Mouse (Mus musculus) frontal cortex, postnatal 14 days (tissue): ENCODE results near the gene Aip.

Experiments used
- DNase-seq, 2 experiments: peaks; one replicate each; pipeline ENCODE4 v3.0.0; 2022; ENCODE audit warnings: low spot score in 2 of 2

The Aip gene

DNA sequence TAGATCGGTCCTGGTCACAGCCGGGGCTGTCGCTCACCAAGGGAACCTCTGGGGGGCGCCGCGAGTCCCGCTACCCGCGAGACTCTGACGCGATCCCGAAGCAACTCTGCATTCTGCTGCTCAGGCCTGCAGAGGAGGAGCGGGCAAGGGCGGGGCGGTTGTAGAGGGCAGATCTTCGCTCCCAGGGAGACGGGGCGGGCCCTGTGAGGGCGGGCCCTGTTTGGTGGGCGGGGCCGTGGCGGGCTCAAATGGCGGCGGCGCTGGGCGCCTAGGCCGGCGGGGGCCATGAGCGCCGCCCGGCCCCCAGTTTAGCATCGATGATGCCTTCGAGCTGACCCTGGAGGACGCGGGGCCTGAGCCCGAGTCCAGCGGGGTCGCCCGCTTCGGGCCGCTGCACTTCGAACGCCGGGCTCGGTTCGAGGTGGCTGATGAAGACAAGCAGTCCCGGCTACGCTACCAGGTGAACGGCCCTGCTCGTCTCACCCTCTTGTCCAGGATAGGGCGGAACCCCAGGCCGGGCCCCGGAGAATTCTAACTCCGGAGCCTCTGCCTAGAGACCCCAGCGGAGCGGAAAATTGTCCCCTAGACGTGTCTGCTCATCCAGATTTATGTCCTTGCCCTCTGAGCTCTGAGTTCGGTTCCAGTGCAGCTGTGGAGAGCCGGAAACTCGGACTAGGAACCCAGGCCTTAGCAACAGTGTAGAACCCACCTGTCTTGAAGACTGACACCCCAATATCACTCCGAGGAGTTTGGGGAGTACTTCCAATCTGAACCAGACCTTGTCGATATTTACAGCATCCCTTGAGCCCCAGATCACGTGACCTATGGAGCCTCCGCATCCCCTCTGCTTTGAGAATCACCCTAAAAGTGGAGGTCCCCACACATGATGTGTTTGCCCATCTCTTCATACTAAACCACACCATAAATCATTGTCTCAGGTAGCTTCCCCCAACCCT is at the start of gene Aip:
TSS of gene Aip (minus strand) at position 118 of the 956 bp plus-strand sequence.
- peak; percentile 95 to 97 for DNase-seq

DNA sequence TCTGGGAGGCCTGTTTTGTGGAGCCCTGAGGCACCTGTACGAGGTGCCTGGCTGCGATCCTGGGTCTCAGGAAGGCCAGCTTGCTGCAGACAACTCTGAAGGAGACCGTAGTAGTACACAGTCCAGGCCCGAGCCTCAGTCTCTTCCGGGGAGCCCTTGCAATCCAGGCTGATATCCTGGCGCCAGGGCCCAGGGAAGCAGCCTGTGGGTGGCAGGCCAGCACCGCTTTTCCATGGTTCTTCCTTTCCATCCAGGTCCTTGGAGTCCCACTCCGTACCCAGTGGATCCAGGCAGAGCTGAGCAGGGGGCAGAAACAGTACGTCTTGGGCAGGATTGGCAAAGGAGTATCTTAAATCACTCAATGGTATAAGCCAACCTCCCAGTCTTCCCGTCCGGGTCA is 47.3 kb upstream of the Aip start:
- DNase-seq: no peak

DNA sequence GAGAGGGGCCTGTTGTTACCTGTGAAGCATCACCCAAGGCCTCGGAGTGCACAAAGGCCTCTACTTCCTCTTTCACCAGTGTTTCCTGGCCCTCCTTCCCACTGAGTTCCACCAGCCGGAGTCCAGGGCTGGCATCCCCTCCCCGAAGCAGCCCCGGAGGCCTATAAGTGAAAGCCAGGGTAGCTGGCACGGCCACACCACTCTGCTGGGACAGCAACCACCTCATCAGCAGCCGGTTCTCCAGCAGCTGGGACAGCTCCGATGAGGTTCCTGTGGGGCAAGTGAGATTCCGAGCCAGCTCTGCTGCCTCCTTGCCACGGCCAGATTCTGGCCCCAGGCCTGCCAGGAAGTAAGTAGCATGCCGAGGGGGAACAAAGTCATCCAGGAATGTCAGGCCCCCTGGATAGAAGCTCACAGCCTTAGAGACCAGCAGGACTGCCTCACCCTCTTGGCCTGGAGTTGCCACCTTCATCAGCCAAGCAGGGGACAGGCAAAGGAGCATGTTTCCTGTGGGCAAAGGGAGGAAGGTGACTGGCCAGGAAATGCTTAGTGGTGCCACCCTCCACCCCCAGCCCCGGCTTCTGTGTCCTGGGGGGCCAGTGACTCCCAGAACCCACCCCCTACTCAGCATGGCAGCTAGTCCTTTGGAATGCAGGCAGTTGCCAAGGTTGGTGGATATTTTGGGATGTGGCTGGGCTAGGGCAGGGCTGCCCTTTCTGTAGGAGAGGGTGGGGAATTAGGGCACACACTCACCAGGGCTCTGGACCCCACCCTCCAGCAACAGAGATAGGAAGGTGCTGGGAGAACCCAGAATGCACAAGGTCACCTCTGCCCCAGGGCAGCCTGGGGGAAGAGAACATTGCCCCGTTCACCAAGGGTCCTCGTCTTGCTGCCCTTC is 46.0 kb upstream of the Aip start:
- no peak for DNase-seq

DNA sequence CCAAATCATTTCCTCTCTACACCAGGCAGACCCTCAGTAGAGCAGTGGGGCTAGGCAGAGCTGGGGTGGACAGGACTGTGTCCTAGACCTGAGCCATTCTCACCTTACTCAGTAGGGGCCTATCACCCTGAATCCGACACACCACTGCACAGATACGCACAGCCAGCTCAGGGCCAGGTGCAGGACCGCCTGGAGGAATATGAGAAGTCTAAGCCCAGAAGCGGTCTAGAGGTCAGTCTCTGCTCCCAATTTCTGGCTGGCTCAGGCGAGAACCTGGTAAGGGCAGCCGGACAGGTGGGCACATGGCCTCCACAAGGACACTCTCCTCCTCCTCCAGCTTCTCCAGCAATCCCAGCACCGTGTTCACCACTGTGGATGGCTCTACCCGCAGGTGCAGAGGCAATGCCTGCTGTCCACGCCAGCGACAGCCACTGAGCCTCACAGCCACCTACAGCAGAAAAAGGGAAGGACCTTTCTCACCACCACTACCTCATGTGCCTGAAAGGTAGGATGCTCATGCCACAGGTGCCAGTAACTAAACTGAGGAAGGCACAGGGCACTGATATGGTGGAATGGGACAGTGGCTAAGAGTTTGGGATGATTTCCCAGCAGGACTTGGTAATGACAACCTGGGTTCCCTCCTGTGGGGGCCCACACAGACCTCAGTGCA is 45.2 kb upstream of the Aip start:
- DNase-seq: no peak

DNA sequence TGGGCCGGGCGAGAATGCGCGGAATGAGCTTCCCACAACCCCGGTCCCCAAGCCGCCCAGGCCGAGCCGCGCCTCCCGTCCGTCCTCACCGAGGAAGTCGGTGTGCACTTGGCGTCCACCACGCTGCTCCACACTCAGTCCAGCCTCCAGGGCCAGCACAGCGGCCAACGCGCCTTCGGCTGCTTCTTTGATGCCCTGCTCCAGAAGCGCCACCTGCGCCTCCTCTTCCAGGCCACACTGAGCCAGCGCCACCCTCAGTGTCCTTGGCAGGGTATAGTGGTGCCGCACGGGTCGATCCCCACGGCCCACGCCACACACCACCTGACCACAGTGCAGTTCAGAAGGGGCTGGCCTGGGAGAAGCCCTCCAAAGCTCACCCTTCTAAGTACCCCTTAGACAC is 44.2 kb upstream of the Aip start:
- DNase-seq: no peak

DNA sequence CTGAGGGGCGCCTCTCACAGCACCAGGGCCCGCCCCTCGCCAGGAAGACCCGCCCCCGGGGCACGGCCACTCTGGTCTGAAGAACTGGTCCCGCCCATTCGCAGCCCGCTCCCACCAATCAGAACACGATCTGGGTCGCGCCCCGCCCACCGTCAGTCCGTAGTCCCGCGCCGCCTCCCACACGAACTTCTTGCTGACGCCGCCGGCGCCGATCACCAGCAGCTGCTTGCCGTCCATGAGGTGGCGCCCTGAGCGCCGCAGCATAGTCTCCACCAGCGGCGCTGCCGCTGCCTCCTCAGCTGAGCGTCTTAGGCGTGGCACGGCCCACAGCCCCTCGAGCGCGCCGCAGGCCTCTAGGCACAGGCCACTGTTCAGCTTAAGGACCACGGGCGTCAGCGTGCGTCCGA is 43.7 kb upstream of the Aip start:
- DNase-seq: peak; percentile 99 to 100

DNA sequence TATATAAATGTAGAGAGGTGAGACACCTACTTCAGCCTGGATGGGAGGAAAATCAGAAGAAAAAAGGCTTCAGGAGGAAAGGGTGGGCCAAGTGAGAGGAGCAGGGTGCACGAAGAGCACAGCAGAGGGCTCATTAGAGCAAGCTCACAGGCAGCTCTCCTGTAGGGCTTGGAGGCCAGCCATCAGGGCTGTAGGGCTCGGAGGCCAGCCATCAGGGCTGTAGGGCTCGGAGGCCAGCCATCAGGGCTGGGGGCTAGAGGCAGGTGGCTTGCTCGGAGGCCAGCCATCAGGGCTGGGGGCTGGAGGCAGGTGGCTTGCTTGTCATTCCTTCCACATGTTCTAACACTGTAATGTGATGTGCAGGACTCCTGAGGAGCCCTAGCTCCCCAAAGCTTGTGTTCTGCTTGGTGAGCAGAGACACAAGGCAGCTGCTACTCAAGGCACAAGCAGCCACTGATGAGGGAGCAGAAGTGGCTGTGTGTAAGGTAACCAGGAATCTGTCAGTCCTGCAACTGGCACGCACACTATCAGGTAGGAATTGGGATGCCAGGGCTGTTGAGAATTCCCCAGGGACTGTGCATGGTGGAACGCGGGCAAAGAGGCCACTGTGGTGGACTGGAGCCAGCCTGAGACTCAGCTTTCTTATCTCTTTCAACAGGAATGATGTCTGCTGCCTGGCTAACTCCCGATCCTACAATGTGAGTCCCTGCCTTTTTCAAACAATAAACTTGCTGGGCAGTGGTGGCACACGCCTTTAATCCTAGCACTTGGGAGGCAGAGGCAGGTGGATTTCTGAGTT is 41.2 kb upstream of the Aip start:
- DNase-seq: no peak

DNA sequence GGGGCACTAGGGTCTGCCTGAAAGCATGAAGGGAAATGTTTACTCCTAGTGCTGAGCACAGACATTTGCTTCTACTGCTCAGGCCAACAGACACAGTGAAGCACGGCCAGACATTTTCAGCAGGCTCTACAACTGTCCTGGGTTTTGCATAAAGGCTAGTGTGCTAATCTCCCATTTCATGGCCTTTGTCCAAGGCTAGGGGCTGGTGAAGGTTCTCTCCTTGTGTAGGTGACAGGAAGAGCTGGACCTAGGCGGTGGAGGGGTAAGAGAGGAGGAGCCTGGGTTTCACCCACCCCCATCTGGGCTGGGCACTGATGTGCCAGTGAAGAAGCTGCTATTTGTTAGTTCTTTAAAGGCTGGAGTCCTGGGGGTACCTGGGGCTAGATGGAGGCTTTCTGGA is 39.1 kb upstream of the Aip start:
- no peak for DNase-seq

DNA sequence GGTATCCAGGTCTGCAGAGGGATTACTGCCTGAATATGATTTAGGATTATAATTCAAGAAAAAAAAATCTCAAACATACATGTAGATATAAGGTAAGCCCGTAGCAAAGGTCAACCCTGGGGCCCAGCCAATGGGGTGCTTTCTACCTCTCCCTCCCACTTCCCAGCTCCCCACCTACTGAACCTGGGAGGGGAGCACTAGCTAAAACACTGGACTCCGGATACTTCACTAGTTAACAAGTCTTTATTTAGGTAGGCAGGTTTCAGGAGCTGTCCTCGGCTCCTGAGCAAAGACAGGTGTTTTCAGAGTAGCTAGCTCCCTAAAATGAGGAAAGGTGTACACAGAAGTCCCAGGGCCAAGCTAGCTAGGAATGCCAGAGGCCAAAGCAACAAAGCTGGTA is 38.4 kb upstream of the Aip start:
- no peak for DNase-seq

DNA sequence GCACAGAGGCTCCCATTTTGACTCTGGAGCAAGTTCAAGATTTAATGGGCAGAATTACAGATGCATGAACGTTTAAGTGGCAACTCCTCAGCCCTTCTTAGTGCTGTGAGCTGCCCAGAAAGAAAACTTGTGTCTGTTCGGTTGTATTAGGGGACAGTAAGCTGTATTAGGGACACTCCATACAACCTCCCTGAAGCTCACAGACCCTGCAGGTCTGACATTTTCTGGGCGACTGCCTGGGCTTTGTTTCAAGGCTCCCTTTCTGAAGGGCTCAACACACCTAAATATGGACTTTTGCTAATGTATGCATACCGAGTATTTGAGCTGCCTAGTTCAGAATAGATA is 37.9 kb upstream of the Aip start:
- no peak for DNase-seq

DNA sequence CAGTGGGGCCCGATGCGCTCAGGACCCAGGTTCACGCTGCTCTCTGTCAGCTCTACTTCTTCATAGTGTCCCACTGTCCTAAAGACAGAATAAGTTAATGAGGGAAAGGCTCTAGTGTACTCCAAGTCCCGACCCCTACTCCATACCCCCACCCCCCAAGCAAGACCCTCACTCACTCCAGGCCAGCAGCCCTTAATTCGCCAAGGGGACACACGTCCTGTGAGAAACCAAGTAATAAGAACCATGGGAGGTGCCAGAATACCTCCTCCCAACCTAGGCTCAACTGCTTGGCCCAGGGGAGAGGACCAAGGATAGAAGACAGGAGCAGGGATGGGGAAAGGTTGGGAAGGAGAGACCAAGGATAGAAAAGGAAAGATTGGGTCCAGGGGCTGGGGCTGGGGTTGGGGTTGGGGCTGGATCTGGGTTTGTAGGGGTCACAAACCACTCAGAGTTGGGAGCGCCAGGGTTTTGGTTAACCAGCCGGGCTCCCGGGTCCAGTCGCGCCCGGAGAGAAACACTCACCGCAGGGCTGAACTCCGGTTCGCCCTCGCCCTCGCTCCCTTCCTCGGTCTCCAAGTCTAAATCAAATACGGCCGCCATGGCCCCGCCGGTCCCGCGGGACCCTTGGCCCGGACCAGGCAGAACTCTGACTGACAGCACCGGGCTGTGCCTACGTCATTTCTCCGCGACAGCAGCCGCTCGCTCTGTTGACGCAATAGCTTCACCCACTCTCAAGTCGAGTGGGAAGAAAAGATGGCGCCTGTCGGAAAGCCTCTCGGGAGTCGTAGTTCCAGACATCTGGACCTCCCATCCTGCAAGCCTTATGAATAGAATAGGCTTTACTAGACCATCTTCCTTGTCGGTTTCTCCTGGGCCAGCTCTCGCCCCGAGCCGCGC is 37.2 kb upstream of the Aip start, which contains the start of gene Rps6kb2:
TSS of gene Rps6kb2 (minus strand) at position 709 of the 897 bp plus-strand sequence.
- DNase-seq: peak; percentile 95 to 96

DNA sequence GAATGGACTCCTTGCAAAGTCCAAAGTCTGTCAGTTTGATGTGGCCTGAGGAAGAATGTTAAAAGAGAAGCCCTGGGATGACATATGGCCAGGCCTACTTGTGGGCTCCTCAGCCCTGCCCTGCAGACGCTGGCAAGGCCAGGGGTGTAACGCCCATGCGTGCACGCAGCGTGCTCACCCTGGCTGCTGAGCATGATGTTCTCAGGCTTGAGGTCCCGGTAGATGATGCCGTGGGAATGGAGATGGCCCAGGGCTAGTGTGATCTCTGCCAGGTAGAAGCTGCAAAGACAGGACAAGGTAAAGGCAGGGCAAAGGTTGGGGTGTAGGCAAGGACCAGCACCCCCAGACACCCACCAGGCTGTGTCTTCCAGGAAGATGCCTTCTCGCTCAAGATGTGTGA is 33.4 kb upstream of the Aip start:
- no peak for DNase-seq

DNA sequence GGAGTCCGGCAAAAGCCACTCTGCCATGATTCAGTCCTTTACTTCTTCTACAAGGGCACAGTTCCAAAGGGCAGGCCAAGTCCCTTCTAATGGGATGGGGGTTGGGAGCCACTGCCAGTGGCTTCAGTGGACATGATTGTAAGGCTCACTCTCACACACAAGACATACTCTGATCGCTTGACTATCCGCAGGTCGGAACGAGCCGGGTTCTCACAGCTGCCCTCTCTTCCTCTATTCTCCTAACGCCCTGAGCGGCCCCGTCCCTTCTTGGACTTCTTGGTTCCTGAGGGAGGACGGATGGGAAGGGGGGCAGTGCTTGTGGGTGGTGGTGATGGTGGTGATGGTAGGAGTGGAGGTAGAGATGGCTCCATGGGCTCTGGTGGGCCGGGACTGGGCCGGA is 31.1 kb upstream of the Aip start:
- DNase-seq: no peak

DNA sequence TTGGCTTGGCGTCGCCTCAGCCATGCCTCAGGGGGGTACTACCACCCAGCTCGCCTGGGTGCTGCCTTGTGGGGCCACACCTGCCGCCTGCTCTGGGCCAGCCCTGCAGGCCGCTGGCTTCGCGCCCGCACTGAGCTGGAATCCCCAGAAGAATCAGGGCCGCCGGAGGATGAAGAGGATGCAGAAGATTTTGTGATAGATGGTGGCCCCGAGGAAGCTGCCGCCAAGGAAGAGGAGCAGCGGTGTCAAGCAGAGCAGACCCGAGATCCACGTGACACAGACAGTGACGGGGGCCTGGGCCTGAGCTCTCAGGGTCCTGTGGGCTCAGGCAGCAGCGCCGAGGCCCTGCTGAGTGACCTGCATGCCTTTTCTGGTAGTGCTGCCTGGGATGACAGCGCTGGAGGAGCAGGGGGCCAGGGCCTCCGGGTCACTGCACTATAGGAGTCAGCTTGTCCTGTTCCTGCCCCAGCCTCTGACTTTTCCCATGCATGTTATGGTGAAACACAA is 30.5 kb upstream of the Aip start:
- no peak for DNase-seq

DNA sequence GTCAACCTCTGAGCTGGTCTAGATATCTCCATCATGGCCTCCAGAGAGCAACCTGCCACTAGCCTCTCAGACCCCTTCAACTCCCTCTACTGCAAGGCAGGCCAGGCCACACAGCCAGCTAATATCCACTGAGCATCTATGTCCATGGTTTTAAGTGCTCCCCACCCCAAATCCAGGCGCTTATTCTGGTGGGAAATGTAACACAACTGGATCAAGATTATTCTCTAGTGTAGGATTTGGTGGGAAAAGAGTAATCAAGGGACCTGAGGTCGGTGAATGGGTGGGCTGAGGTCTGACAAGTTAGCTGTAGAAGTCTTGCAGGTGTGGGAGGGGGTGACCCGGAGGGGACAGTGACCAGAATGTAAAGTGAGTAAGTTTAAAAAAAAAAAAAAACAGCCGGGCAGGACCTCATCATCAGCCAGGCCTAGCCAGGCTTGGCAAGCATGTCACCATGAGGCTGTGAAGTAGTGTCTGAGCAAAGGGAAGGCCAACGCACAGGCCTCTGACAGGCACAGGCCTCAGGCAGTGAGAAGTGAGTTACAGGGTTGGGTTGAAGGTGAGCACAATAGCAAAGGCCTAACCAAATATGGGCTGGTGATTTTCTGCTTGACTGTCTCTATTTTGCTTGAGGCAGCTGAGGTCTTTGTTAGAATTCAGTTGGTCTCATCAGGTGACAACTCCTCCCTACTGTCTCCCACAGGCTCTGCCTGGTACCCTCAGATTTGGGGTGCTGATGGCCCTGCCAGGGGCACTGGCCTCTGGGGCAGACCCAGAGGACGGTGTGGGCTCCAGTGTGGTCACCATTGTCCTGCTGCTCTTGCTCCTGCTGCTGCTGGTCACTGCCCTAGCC is 29.8 kb upstream of the Aip start:
- DNase-seq: no peak

DNA sequence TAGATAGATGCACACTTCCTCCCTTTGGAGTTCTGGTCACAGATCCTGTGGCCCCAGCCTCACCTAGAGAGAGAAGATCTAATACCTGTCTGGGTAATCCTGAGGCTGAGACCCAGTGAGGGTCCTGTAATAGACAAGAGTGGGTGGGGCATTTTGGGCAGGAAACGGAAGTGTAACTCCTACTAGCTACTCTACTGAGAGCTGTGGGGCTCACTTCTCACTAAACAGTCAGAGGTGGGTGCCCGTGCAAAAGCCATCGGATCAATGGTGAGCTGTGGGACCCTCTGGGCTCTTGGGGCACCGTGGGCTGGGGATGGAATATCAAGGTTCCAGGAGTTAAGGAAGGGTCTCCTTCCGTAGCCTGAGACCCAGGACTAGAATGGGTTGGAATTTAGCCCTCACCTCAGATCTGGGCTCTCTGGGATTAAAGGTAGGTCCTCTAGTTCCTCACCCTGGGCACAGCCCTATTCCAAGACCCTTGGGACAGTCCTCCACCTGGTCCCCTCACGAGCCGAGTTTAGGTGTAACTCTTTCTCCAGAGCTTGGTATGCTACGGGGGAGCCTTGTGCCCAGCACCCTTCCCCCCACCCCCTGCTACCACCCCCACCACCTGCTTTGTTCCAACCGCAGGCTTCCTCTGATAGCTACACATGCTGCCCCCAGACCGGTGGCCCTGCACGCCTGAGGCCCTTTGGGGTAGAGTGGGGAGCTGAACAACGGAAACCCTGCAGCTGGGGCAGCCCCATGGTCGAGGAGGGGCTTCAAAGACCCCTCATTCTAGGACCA is 29.0 kb upstream of the Aip start:
- no peak for DNase-seq

DNA sequence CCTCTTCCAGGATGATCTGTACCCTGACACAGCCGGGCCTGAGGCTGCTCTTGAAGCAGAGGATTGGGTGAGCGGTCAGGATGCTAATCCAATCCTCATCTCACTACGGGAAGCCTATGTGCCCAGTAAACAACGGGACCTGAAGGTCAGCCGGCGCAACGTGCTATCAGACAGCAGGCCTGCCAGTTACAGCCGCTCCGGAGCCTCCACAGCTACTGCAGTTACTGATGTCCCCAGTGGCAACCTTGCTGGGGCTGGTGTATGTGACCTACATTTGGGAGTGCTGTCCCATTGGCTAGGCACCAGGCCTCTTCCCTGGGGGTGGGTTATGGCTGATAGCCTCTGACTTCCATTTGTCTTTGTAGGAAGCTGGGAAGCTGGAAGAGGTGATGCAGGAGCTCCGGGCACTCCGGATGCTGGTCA is 27.6 kb upstream of the Aip start, which contains the start of gene Ptprcap:
TSS of gene Ptprcap (plus strand) at position 373 of the 423 bp plus-strand sequence.
- DNase-seq: no peak
